Mouse (Mus musculus) myocyte (in vitro differentiated cells): ENCODE data around the gene 4931423N10Rik. TPM values are rescaled to one million over a fixed set of nuclear protein-coding genes. Genes with fewer than 3 reads are reported as not detected.

ENCODE experiments used
- H3K27me3 ChIP-seq: one replicate; pipeline ENCODE4 v1.6.1; 2011; ENCODE audit not compliant: control insufficient read depth, insufficient read depth, insufficient read length
- H3K36me3 ChIP-seq: one replicate; pipeline ENCODE4 v1.6.1; 2011; ENCODE audit not compliant: control insufficient read depth, insufficient read depth
- H3K4me2 ChIP-seq: one replicate; pipeline ENCODE4 v1.6.1; 2011; ENCODE audit warnings: low read depth, control low read depth
- H3K4me3 ChIP-seq: one replicate; pipeline ENCODE4 v1.5.1; 2011; ENCODE audit warnings: mild to moderate bottlenecking, control low read depth, moderate library complexity
- H3K79me2 ChIP-seq: one replicate; pipeline ENCODE4 v1.6.1; 2011; ENCODE audit not compliant: control insufficient read depth, insufficient read depth
- H3ac ChIP-seq: one replicate; pipeline ENCODE4 v1.6.1; 2011; ENCODE audit not compliant: control insufficient read depth, insufficient read length
- CEBPB ChIP-seq: IDR thresholded peaks from 2 replicates; pipeline ENCODE4 v1.6.1; 2011; ENCODE audit warnings: mild to moderate bottlenecking, moderate library complexity; ENCODE audit not compliant: poor library complexity, insufficient read depth, severe bottlenecking
- E2F4 ChIP-seq: IDR thresholded peaks from one replicate; pipeline ENCODE4 v1.6.1; 2011; ENCODE audit warnings: mild to moderate bottlenecking, control low read depth, moderate library complexity; ENCODE audit not compliant: insufficient read depth
- MAX ChIP-seq: IDR thresholded peaks from one replicate; pipeline ENCODE4 v1.6.1; 2011; ENCODE audit warnings: low read depth, mild to moderate bottlenecking, control low read depth
- MYOD1 ChIP-seq, 3 experiments: IDR thresholded peaks; one replicate each; pipeline ENCODE4 v1.6.1; 2011; ENCODE audit warnings: control low read depth in 2 of 3, low read depth in 2 of 3, mild to moderate bottlenecking in 2 of 3, moderate library complexity in 1 of 3; ENCODE audit not compliant: insufficient read length in 2 of 3, control insufficient read depth in 1 of 3
- MYOG ChIP-seq, 3 experiments: IDR thresholded peaks; one replicate each; pipeline ENCODE4 v1.6.1; 2011; ENCODE audit warnings: control low read depth in 2 of 3, low read depth in 2 of 3, mild to moderate bottlenecking in 2 of 3; ENCODE audit not compliant: insufficient read length in 2 of 3, control insufficient read depth in 1 of 3, insufficient read depth in 1 of 3
- POLR2A ChIP-seq: IDR thresholded peaks from one replicate; pipeline ENCODE4 v1.6.1; 2011; ENCODE audit warnings: low read depth, mild to moderate bottlenecking, control low read depth, moderate library complexity; ENCODE audit not compliant: insufficient read length
- POLR2AphosphoS2 ChIP-seq: IDR thresholded peaks from one replicate; pipeline ENCODE4 v1.6.1; 2011; ENCODE audit warnings: low read depth, control low read depth; ENCODE audit not compliant: insufficient read length
- REST ChIP-seq: IDR thresholded peaks from one replicate; pipeline ENCODE4 v1.6.1; 2011; ENCODE audit warnings: mild to moderate bottlenecking, control low read depth, moderate library complexity; ENCODE audit not compliant: insufficient read depth, insufficient read length
- SRF ChIP-seq: IDR thresholded peaks from one replicate; pipeline ENCODE4 v1.6.1; 2011; ENCODE audit warnings: low read depth; ENCODE audit not compliant: control insufficient read depth, insufficient read length
- TCF12 ChIP-seq: IDR thresholded peaks from one replicate; pipeline ENCODE4 v1.6.1; 2011; ENCODE audit warnings: mild to moderate bottlenecking, control low read depth; ENCODE audit not compliant: poor library complexity, insufficient read depth, severe bottlenecking
- TCF3 ChIP-seq: IDR thresholded peaks from one replicate; pipeline ENCODE4 v1.6.1; 2011; ENCODE audit warnings: low read depth, control low read depth; ENCODE audit not compliant: insufficient read length
- USF1 ChIP-seq: IDR thresholded peaks from one replicate; pipeline ENCODE4 v1.6.1; 2011; ENCODE audit warnings: low read depth, mild to moderate bottlenecking, control low read depth, moderate library complexity
- polyA plus RNA-seq: library from polyadenylated mRNA; unstranded; fragments of >200 nt; fragmentation: generic; extraction: Trizol; gene quantifications from one replicate; pipeline ENCODE4 v1.2.1, GENCODE M21; 2012; ENCODE audit warnings: missing spikeins

The 4931423N10Rik gene
- polyA plus RNA-seq, 1 experiment, result not detected

- no peak overlapping the region for H3K4me3 ChIP-seq
- no peak overlapping the region for H3K4me2 ChIP-seq
- no peaks in the 10 kb centered on the region for H3K27me3 ChIP-seq
- no peaks in the 10 kb centered on the region for H3K36me3 ChIP-seq
- no peak overlapping the region for H3ac ChIP-seq
- no peak for TF ChIP-seq CEBPB
- no peak for TF ChIP-seq TCF3
- TF ChIP-seq MAX, result no peak
- TF ChIP-seq MYOD1 (IDR thresholded peaks at IDR 0.05; ENCODE audit: control insufficient read depth in 1 of 3, insufficient read length in 2 of 3, low read depth in 2 of 3), result no peak
- TF ChIP-seq USF1, result no peak
- no peak for TF ChIP-seq SRF
- no peak for TF ChIP-seq TCF12
- TF ChIP-seq MYOG (IDR thresholded peaks at IDR 0.05; ENCODE audit: control insufficient read depth in 1 of 3, insufficient read depth in 1 of 3, insufficient read length in 2 of 3, low read depth in 2 of 3), result no peak
- no peak for TF ChIP-seq REST
- no peak for TF ChIP-seq POLR2A
- no peak for TF ChIP-seq E2F4
- no peak for TF ChIP-seq POLR2AphosphoS2
- H3K79me2 ChIP-seq, result no peaks in the 10 kb centered on the region
Observed at GRCm38 (mm10) chr2:23314869-23315268, 107.6 kb downstream of the 4931423N10Rik start.

Other genes starting within 250 kb of the 4931423N10Rik start
- gene Abi1, start 167.2 kb upstream of the 4931423N10Rik start, polyA plus RNA-seq, result 28.0 TPM
- gene Acbd5, start 139.3 kb upstream of the 4931423N10Rik start, polyA plus RNA-seq, result 5.0 TPM
- gene Mastl, start 51.5 kb upstream of the 4931423N10Rik start, polyA plus RNA-seq, result 1.7 TPM
- 17.9 TPM for gene Yme1l1, start 51.1 kb upstream of the 4931423N10Rik start, polyA plus RNA-seq
- not detected for gene Nxph2, start 113.8 kb downstream of the 4931423N10Rik start, polyA plus RNA-seq